Mouse (Mus musculus) left cerebral cortex, adult 2 months (tissue): ENCODE measurements around the gene Arl11. TPM values are rescaled to one million over a fixed set of nuclear protein-coding genes. Genes with fewer than 3 reads are reported as not detected.
"Not testable (repeated sequence)": the region's sequence is repeated elsewhere in the genome, so short reads cannot be mapped to it uniquely, and the experiment has no call there.

Experiments
- DNase-seq, 2 experiments: peaks; one replicate each; pipeline ENCODE4 v3.0.0; 2021 to 2022; ENCODE audit warnings: low spot score in 2 of 2, mixed read lengths in 1 of 2; ENCODE audit errors: extremely low spot score in 1 of 2
- H3K27ac ChIP-seq: fragments of 200-600 bp; 2 replicates; pipeline ENCODE4 v1.8.1; 2022
- H3K4me3 ChIP-seq: fragments of 200-600 bp; 2 replicates; pipeline ENCODE4 v1.8.1; 2022
- CTCF ChIP-seq: fragments of 200-600 bp; IDR thresholded peaks from 2 replicates; pipeline ENCODE4 v1.8.1; 2022; ENCODE audit warnings: antibody characterized with exemption, mild to moderate bottlenecking, moderate library complexity
- intact Hi-C: fragments of 180-260 bp; cut with DNase I; formaldehyde crosslinking; loops from one replicate; pipeline ENCODE4 v1.15.1; 2025
- total RNA-seq, 2 experiments: library from RNA; stranded (reverse); gene quantifications; 2 replicates each; pipeline ENCODE4 v1.2.3; 2021

Gene Arl11
- total RNA-seq, 2 experiments from 2014 or later = 0.56 to 0.77 TPM

- Histone ChIP-seq H3K27ac (no peak overlapping the region), H3K4me3 (no peak overlapping the region)
- intact Hi-C loops = no loop called here
- no peak for DNase-seq
- no peak for TF ChIP-seq CTCF
These were observed 7.1 kb upstream of the Arl11 start for GRCm38 (mm10) chr14:61302428-61302827.

GRCm38 (mm10) chr14:61303969-61304609, 5.5 kb upstream of the Arl11 start:
- intact Hi-C loops = no loop called here
- Histone ChIP-seq H3K4me3 (no peak overlapping the region), H3K27ac (no peak overlapping the region)
- TF ChIP-seq CTCF = no peak
- no peak for DNase-seq

- intact Hi-C loops = no loop called here
- DNase-seq = no peak
- H3K27ac ChIP-seq = no peak overlapping the region
- no peak overlapping the region for H3K4me3 ChIP-seq
- no peak for TF ChIP-seq CTCF
These were observed 651 bp downstream of the Arl11 start for GRCm38 (mm10) chr14:61310036-61310772.

- TF ChIP-seq CTCF = no peak
- no peak for DNase-seq
- H3K27ac ChIP-seq = no peak overlapping the region
- intact Hi-C loops = no loop called here
- H3K4me3 ChIP-seq = no peak overlapping the region
These were observed 1.4 kb downstream of the Arl11 start for GRCm38 (mm10) chr14:61310963-61311362.

DNA sequence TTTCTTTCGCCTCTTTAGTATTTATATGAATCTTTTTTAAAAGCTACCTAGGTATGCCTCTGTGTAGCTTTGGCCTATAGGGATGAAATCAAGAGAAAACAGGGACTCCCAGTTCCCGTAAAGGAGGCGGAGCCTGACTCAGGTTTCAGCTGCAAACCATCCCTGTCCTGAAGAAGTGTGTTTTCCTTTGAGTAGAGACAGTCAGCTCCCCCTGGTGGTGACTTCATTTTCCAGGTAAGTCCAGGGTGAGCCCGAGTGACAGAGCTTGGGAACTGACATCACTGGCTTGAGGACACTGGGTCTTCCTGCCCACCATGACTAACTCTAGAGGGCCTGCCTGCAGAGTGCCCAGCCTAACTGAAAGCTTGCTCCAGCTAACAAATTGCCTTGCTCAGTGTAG, 7.3 kb downstream of the Arl11 start:
- TF ChIP-seq CTCF = peak; percentile 75
- Histone ChIP-seq H3K27ac (no peak overlapping the region), H3K4me3 (no peak overlapping the region)
- intact Hi-C loops = no loop called here
- peak; percentile 51 to 64 for DNase-seq

DNA sequence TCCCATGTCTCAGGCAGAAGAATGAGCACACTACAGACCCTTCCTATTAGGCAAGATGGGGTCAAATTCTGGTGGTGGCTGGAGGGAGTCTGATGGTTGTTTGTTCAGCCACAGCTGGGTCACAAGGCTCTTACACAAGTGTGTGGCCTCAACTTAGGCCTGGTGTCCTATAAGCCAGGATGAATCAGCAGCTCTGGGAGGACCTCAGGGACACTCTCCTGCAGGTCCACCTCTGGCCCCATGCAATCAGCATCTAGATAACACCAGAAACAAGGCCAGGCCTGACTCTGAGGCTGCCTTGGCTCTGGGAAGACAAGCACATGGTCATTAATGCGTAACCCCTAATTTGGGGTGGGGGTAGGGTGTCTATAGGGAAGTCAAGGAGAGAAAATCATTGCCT, 11.2 kb downstream of the Arl11 start:
- intact Hi-C loops = no loop called here

DNA sequence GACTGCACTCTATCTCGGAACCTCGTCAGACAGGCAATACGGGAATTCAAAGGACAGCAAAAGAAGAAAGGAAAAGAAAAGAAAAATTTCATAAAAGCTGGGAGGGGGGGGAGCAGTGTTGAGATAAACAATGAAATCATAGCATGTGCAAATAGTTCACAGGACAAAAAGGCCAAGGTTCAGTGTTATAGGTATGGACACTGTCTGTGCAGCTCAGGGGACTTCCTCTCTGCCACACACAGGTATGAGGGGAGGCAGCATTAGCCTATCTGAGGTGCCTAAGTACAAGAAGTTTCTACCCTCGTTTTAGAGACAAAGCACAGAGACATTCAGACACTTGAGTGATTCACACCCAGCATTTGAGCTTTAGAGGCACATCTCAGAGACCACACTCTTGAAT, 11.6 kb downstream of the Arl11 start:
- no peak overlapping the region for H3K27ac ChIP-seq
- no peak overlapping the region for H3K4me3 ChIP-seq
- no peak for DNase-seq
- TF ChIP-seq CTCF = no peak
- intact Hi-C loops = no loop called here

More for the DNA sequence above, 11.2 kb downstream of the Arl11 start:
- Histone ChIP-seq H3K4me3 (no peak overlapping the region), H3K27ac (no peak overlapping the region)
- no peak for DNase-seq
- TF ChIP-seq CTCF = no peak

GRCm38 (mm10) chr14:61322740-61323139, 13.2 kb downstream of the Arl11 start:
- no peak for DNase-seq

DNA sequence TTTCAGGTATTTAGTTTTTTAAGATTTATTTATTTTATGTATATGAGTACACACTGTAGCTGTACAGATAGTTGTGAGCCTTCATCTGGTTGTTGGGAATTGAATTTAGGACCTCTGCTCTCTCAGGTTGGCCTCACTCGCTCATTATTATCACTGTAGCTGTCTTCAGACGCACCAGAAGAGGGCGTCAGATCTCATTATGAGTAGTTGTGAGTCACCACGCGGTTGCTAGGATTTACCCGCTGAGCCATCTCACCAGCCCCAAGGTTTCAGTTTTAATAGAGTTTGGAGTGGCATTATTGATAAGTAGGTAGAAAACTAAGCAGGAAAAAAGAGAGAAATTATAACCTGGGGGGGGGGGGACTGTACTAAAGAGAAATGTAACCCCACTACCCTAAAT, 17.5 kb downstream of the Arl11 start:
- peak; percentile 19 for TF ChIP-seq CTCF
- intact Hi-C loops, H3K27ac ChIP-seq, H3K4me3 ChIP-seq, DNase-seq: not testable (repeated sequence)

More at GRCm38 (mm10) chr14:61322740-61323139, 13.2 kb downstream of the Arl11 start:
- intact Hi-C loops = no loop called here
- H3K27ac ChIP-seq = no peak overlapping the region
- no peak for TF ChIP-seq CTCF
- H3K4me3 ChIP-seq = no peak overlapping the region

GRCm38 (mm10) chr14:61327618-61328450, 18.3 kb downstream of the Arl11 start:
- H3K4me3 ChIP-seq = peak overlapping the region; percentile 22
- H3K27ac ChIP-seq = peak overlapping the region; percentile 88
- intact Hi-C loops = no loop called here
- peak; percentile 84 to 85 for DNase-seq
- TF ChIP-seq CTCF = no peak

DNA sequence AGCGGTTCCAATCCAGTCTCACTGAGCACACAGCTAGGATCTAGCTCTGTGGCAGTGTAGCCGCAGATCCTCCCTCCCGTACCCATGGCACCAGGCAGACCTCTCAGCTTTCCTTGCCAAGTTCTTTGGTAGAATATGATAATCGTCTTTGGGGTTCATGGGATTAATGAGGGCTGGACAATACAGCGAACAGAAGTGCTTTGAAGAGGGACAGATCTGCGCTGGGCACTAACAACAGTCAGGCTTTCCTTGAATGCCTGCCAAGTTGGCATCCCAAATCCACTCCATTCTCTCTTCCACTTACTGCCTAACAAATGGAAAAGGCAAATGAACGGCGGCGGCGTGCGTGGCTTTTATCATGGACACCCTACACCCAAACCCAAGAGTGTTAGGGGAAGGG, 21.0 kb downstream of the Arl11 start:
- Histone ChIP-seq H3K4me3 (no peak overlapping the region), H3K27ac (peak overlapping the region; percentile 53; the same call in 1 of the 2 replicates)
- peak; percentile 39 to 45 for DNase-seq
- intact Hi-C loops = loop anchor here (2.0 to 10.0 kb wide), 3 partner anchors 30 to 224 kb away; partner anchors contain the start of genes Ebpl and Spryd7
- no peak for TF ChIP-seq CTCF

DNA sequence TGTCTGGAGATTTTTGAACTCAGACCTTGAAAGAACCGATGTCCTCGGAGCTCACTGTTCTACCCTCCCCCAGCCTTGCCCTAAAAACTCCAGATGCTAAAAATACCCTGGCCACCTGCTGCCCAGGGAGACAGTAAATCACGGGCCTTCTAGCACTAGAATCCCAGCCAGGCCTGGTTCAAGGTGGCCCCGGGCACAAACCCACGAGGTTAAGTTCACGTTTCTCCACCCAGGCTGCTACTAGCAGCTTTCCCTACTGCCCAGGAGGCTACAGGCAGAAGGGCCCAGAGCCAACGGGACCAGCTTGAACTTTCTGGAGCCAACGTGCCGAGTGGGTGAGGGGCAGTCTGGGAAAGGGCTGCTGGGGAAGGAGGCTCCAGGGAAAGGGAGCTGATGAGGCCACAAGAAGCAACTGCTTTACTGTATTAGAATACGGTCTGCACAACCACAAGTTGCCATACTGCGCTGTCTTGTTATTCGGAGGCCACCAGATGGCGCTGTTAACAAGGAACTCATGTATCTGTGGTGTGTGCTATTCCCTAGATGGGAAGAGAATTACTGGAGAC, 21.5 kb downstream of the Arl11 start:
- TF ChIP-seq CTCF = peak; percentile 75
- DNase-seq = peak; percentile 76 to 77
- Histone ChIP-seq H3K27ac (peak overlapping the region; percentile 53), H3K4me3 (peak overlapping the region; percentile 14; the same call in 1 of the 2 replicates)
- intact Hi-C loops = loop anchor here (2.0 to 10.0 kb wide), 3 partner anchors 30 to 224 kb away; partner anchors contain the start of genes Ebpl and Spryd7
